Mouse (Mus musculus) gastrocnemius, adult 2 months (tissue): ENCODE measurements around the gene Ctnna3. TPM values are rescaled to one million over a fixed set of nuclear protein-coding genes. Genes with fewer than 3 reads are reported as not detected.
"Not testable (repeated sequence)": the region's sequence is repeated elsewhere in the genome, so short reads cannot be mapped to it uniquely, and the experiment has no call there.

Experiments
- DNase-seq: peaks from one replicate; pipeline ENCODE4 v3.0.0; 2022
- H3K27ac ChIP-seq: fragments of 200-600 bp; 2 replicates; pipeline ENCODE4 v1.8.1; 2022; ENCODE audit warnings: mild to moderate bottlenecking
- H3K4me3 ChIP-seq: fragments of 200-600 bp; 2 replicates; pipeline ENCODE4 v1.8.1; 2022; ENCODE audit warnings: mild to moderate bottlenecking, moderate library complexity
- CTCF ChIP-seq: fragments of 200-600 bp; IDR thresholded peaks from 2 replicates; pipeline ENCODE4 v1.8.1; 2022; ENCODE audit warnings: antibody characterized with exemption, mild to moderate bottlenecking, moderate library complexity
- intact Hi-C: fragments of 180-260 bp; cut with DNase I; formaldehyde crosslinking; loops from one replicate; pipeline ENCODE4 v1.15.1; 2025
- total RNA-seq, 2 experiments: library from RNA; stranded (reverse); gene quantifications; 2 replicates each; pipeline ENCODE4 v1.2.3; 2021

The Ctnna3 gene
- total RNA-seq, 2 experiments from 2014 or later = 11.8 to 22.7 TPM

- intact Hi-C loops = no loop called here
- H3K27ac ChIP-seq = no peak overlapping the region
- DNase-seq = no peak
- H3K4me3 ChIP-seq = no peak overlapping the region
- TF ChIP-seq CTCF = no peak
Observed at GRCm38 (mm10) chr10:63431221-63431736, 1.4 kb downstream of the Ctnna3 start.

DNA sequence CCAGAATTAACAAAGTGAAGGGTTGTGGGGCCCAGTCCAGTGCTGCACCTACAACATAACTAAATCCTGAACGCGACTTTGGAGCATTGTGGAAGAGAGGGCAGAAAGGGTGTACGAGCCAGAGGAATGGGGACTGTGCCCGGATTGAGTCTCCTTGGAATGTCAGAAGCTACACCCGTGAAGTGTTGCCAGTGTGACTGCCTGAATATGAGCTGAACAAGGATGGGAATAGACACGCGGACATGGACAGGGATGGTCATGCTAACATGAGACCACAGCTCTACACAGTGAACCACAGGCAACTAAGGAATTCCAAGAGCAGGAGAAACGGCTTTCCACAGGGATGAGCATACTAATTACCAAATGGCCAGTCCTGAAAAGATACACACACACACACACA lies 2.2 kb downstream of the Ctnna3 start:
- H3K4me3 ChIP-seq = no peak overlapping the region
- DNase-seq = no peak
- H3K27ac ChIP-seq = no peak overlapping the region
- intact Hi-C loops = no loop called here
- no peak for TF ChIP-seq CTCF

DNA sequence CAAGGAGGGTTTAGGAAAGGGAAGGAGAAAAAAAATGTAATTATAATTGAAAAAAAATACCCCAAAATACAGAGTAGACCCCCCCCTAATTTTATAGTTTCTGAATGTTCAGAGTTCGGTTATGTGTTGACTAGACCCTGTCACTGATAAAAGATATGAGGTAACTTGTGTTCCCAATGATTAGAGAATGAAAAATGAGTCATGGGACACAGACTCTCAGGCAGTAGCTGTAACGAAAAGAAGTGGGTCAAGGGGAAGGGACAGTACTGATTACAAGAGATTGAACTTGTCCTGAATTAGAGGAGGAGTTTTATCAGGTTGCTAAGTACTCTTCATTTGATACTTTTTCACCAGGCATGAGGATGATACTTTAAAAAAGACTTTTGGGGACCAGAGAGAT lies 3.0 kb downstream of the Ctnna3 start:
- Histone ChIP-seq H3K27ac (no peak overlapping the region), H3K4me3 (no peak overlapping the region)
- no peak for TF ChIP-seq CTCF
- DNase-seq = no peak
- intact Hi-C loops = no loop called here

GRCm38 (mm10) chr10:63438736-63439262 lies 8.9 kb downstream of the Ctnna3 start:
- Histone ChIP-seq H3K4me3 (no peak overlapping the region), H3K27ac (no peak overlapping the region)
- DNase-seq = no peak
- TF ChIP-seq CTCF = no peak
- intact Hi-C loops = no loop called here

GRCm38 (mm10) chr10:63439694-63440228 lies 9.9 kb downstream of the Ctnna3 start:
- Histone ChIP-seq H3K4me3 (no peak overlapping the region), H3K27ac (no peak overlapping the region)
- intact Hi-C loops = no loop called here
- no peak for TF ChIP-seq CTCF
- DNase-seq = no peak

DNA sequence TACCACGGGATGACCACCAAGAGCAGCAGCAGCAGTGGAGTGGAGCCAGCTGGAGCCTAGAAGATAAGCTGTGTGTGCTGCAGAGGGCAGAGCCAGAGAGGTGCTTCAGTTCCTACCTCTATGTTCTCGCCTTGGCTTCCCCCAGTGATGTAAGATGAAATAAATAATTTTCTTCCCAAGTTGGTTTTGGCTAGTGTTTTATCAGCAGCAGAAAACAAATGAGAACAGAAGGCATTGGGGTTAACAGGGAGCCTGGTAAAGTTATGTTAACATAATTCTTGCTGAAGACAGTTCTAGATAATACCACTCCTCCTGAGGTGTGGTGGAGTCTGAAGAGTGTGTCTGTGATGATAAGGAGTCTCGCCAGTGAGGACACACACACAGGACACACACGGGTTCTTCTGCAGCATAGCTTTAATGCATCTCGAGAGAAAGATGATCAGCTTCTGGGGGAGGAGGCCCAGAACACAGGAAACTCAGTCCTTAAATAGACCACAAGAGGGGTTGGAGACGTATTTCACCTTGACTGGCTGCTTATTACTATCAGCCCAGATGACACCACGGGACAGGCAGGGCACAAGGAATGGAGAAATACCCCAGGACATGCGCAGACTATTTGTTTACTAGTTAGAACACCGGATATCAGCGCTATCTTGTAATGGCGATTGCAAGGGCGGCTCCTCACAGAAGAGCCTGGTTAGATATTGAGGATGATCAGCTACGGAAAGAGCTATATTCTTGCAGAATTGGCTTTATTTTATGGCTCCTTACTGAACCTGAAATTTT lies 14.9 kb downstream of the Ctnna3 start:
- intact Hi-C loops, DNase-seq, H3K27ac ChIP-seq, H3K4me3 ChIP-seq: not testable (repeated sequence)

- intact Hi-C loops = no loop called here
- Histone ChIP-seq H3K4me3 (no peak overlapping the region), H3K27ac (no peak overlapping the region)
- no peak for TF ChIP-seq CTCF
- no peak for DNase-seq
Observed at GRCm38 (mm10) chr10:63453926-63454325, 24.0 kb downstream of the Ctnna3 start.

DNA sequence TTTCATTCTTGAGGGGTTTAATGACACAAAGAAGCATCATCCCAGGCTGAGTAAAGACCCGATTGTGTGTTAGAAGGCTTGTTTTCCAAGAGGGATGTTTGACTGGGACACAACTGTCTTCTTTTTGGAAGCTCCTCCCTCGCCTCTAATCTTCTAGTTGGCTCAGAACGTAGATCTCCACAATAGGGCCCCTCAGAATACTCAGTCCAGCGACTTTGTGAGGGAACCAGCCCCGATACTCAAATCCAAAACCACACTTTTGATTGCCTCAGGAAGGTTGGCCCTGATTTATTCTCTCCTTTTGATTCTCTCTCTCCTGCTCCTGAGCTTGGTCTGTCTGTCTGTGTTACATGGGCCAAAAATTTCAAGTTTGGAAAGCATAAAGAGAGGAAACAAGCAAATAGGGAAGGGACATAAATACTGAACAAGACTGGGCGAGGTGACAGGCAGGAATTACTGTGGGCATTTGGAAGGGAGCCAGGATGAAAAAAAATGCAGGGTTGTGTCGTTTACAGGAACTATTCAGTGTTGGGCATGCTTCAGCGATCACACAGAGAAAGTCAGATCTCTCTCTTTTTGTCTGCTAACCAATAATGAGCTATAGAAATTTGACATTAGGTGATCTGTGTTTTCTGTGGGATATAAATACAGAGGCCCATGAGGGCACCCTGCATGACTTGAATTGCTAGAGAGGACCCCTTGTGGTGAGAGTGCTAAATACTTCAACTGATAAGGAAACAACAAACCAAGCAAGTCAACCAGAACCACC lies 25.4 kb downstream of the Ctnna3 start:
- intact Hi-C loops = no loop called here
- TF ChIP-seq CTCF = peak; percentile 17; the same call in 1 of the 2 replicates
- no peak overlapping the region for H3K27ac ChIP-seq
- no peak overlapping the region for H3K4me3 ChIP-seq
- DNase-seq = no peak

GRCm38 (mm10) chr10:63457292-63458128 lies 27.6 kb downstream of the Ctnna3 start:
- TF ChIP-seq CTCF = no peak
- no peak for DNase-seq
- Histone ChIP-seq H3K27ac (peak overlapping the region; percentile 81), H3K4me3 (peak overlapping the region; percentile 68)
- intact Hi-C loops = no loop called here

DNA sequence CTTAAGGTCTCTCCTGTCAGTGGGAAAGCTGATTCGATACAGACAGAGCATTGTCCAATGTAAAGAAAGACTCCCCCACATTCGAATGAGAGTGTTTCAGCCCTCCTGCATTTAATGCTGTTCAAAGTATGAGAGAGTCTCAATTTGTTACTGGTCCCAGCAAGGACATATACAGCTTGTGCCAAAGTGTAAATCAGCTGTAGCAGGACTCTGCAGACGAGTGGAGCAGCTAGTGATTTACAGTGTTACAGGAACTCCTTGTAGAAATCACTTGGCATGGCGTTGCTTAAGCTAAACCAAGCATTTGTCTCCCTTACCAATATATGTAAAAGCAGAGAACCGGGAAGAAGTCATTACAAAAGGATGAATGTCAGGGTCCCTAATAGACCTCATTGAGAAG lies 31.0 kb downstream of the Ctnna3 start:
- TF ChIP-seq CTCF = no peak
- H3K27ac ChIP-seq = no peak overlapping the region
- no peak for DNase-seq
- H3K4me3 ChIP-seq = no peak overlapping the region
- intact Hi-C loops = no loop called here

GRCm38 (mm10) chr10:63472473-63472872 lies 42.6 kb downstream of the Ctnna3 start:
- Histone ChIP-seq H3K4me3 (no peak overlapping the region), H3K27ac (no peak overlapping the region)
- no peak for TF ChIP-seq CTCF
- intact Hi-C loops = no loop called here
- no peak for DNase-seq

DNA sequence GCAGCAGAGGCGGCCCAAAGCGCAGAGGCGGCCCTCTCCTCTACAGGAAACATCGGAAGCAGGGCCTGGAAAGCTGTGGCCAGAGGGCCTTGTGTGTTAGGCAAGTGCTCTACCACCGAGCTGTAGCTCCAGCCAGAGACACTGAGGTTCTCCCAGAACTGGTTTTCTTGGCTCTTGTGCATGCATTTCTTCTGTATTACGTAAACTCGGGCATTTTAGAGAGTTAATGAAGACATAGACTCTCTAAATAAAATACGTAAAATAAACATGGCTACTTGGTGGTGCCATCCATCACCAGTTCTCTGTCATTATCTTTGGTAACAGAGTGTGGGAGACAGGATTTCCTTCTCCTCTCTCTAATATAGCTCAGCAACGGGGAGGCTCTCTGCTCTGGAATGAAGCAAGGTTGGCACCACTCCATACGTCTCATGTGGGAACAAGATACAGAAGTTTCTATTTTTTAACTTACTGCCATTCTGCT lies 46.3 kb downstream of the Ctnna3 start:
- no peak overlapping the region for H3K4me3 ChIP-seq
- peak; percentile 58 for DNase-seq
- H3K27ac ChIP-seq = peak overlapping the region; percentile 77
- intact Hi-C loops = no loop called here
- no peak for TF ChIP-seq CTCF
